Mouse (Mus musculus) hindbrain, embryonic 10.5 days (tissue): ENCODE results near the gene Preb. TPM values are rescaled to one million over a fixed set of nuclear protein-coding genes. Genes with fewer than 3 reads are reported as not detected.

ENCODE experiments used
- DNase-seq: peaks from one replicate; pipeline ENCODE4 v3.0.0-alpha.2; 2017; ENCODE audit warnings: low spot score
- H3K27ac ChIP-seq: fragments of 300-500 bp; sonication (generic); 2 replicates; pipeline ENCODE4 v1.5.1; 2016; ENCODE audit warnings: mild to moderate bottlenecking, moderate library complexity
- H3K27me3 ChIP-seq: fragments of 300-500 bp; sonication (generic); 2 replicates; pipeline ENCODE4 v1.6.1; 2016; ENCODE audit warnings: mild to moderate bottlenecking; ENCODE audit not compliant: poor library complexity, insufficient read depth, severe bottlenecking
- H3K36me3 ChIP-seq: fragments of 300-500 bp; sonication (generic); 2 replicates; pipeline ENCODE4 v1.6.1; 2016; ENCODE audit warnings: mild to moderate bottlenecking, moderate library complexity
- H3K4me1 ChIP-seq: fragments of 300-500 bp; sonication (generic); replicated peaks from 2 replicates; pipeline ENCODE4 v1.6.1; 2016; ENCODE audit warnings: mild to moderate bottlenecking
- H3K4me3 ChIP-seq: fragments of 300-500 bp; sonication (generic); 2 replicates; pipeline ENCODE4 v1.5.1; 2016; ENCODE audit warnings: mild to moderate bottlenecking, moderate library complexity
- H3K9me3 ChIP-seq: fragments of 300-500 bp; sonication (generic); 2 replicates; pipeline ENCODE4 v1.6.1; 2016; ENCODE audit warnings: mild to moderate bottlenecking, moderate library complexity
- WGBS: fragments of 180-500 bp; shearing (Covaris S2); methylation state at CpG from one replicate; pipeline ENCODE4 v1.1.7; 2016; 5-methylcytosine and 5-hydroxymethylcytosine counted together
- polyA plus RNA-seq: library from polyadenylated mRNA; unstranded; fragments of >200 nt; fragmentation: Nextera tagmentation; extraction: Ambion mirVana; gene quantifications from 2 replicates; pipeline ENCODE4 v1.2.1, GENCODE M21; 2016

Preb gene
- polyA plus RNA-seq, 1 experiment from 2014 or later = 147 TPM

GRCm38 (mm10) chr5:30917348-30917747 is 42.8 kb downstream of the Preb start:
- Histone ChIP-seq H3K4me3 (no peak overlapping the region), H3K4me1 (peaks cover 75% of the 10 kb centered on the region), H3K36me3 (peaks cover 36% of the 10 kb centered on the region), H3K9me3 (no peaks in the 10 kb centered on the region), H3K27me3 (peaks cover under 1% of the 10 kb centered on the region; the same call in 1 of the 2 replicates), H3K27ac (peak overlapping the region; percentile 37; the same call in 1 of the 2 replicates)
- 89% methylated on average over 11 of the region's 11 CpGs for WGBS
- DNase-seq = no peak

GRCm38 (mm10) chr5:30916841-30917240 is 43.3 kb downstream of the Preb start:
- WGBS = 95% methylated on average over 9 of the region's 9 CpGs
- Histone ChIP-seq H3K4me3 (no peak overlapping the region), H3K9me3 (no peaks in the 10 kb centered on the region), H3K36me3 (peaks cover 36% of the 10 kb centered on the region), H3K27ac (peak overlapping the region; percentile 37; the same call in 1 of the 2 replicates), H3K27me3 (no peaks in the 10 kb centered on the region; the same call in 1 of the 2 replicates), H3K4me1 (peaks cover 75% of the 10 kb centered on the region)
- no peak for DNase-seq

- H3K4me1 ChIP-seq = peaks cover 68% of the 10 kb centered on the region
- peaks cover 36% of the 10 kb centered on the region for H3K36me3 ChIP-seq
Observed at GRCm38 (mm10) chr5:30915974-30916433, 44.2 kb downstream of the Preb start.

GRCm38 (mm10) chr5:30915456-30915855 is 44.7 kb downstream of the Preb start:
- Histone ChIP-seq H3K27me3 (no peaks in the 10 kb centered on the region; the same call in 1 of the 2 replicates), H3K27ac (peak overlapping the region; percentile 86), H3K4me1 (peaks cover 68% of the 10 kb centered on the region), H3K4me3 (peak overlapping the region; percentile 46), H3K36me3 (peaks cover 34% of the 10 kb centered on the region), H3K9me3 (no peaks in the 10 kb centered on the region)
- DNase-seq = no peak
- 68% methylated on average over 9 of the region's 9 CpGs for WGBS

More at GRCm38 (mm10) chr5:30915974-30916433, 44.2 kb downstream of the Preb start:
- peak; percentile 83 for DNase-seq
- Histone ChIP-seq H3K27me3 (no peaks in the 10 kb centered on the region; the same call in 1 of the 2 replicates), H3K4me3 (peak overlapping the region; percentile 46), H3K9me3 (no peaks in the 10 kb centered on the region), H3K27ac (peak overlapping the region; percentile 86)
- 8% methylated on average over 7 of the region's 7 CpGs for WGBS

- WGBS = 69% methylated on average over 6 of the region's 6 CpGs
- H3K4me3 ChIP-seq = peak overlapping the region; percentile 46
- peaks cover 64% of the 10 kb centered on the region for H3K4me1 ChIP-seq
- no peak for DNase-seq
- H3K9me3 ChIP-seq = no peaks in the 10 kb centered on the region
- H3K27me3 ChIP-seq = no peaks in the 10 kb centered on the region; the same call in 1 of the 2 replicates
- peak overlapping the region; percentile 86 for H3K27ac ChIP-seq
- H3K36me3 ChIP-seq = peaks cover 31% of the 10 kb centered on the region
Observed at GRCm38 (mm10) chr5:30914849-30915248, 45.3 kb downstream of the Preb start.

GRCm38 (mm10) chr5:30914101-30914635 is 46.0 kb downstream of the Preb start:
- Histone ChIP-seq H3K27me3 (no peaks in the 10 kb centered on the region), H3K9me3 (no peaks in the 10 kb centered on the region), H3K4me3 (peak overlapping the region; percentile 46), H3K4me1 (peaks cover 64% of the 10 kb centered on the region), H3K27ac (peak overlapping the region; percentile 86), H3K36me3 (peaks cover 24% of the 10 kb centered on the region)
- DNase-seq = peak; percentile 20
- 60% methylated on average over 7 of the region's 7 CpGs for WGBS

GRCm38 (mm10) chr5:30913060-30913841 is 46.9 kb downstream of the Preb start, which contains the start of gene Emilin1:
TSS of gene Emilin1 (plus strand) at chr5:30913402.
- 16% methylated on average over 13 of the region's 13 CpGs for WGBS

GRCm38 (mm10) chr5:30912156-30912555 is 48.0 kb downstream of the Preb start:
- H3K36me3 ChIP-seq = peaks cover 4% of the 10 kb centered on the region
- peaks cover 7% of the 10 kb centered on the region for H3K27me3 ChIP-seq
- H3K27ac ChIP-seq = peak overlapping the region; percentile 86
- WGBS = 72% methylated on average over 5 of the region's 5 CpGs
- peaks cover 71% of the 10 kb centered on the region for H3K4me1 ChIP-seq
- H3K9me3 ChIP-seq = no peaks in the 10 kb centered on the region
- no peak for DNase-seq
- H3K4me3 ChIP-seq = peak overlapping the region; percentile 18; the same call in 1 of the 2 replicates

More at GRCm38 (mm10) chr5:30913060-30913841, 46.9 kb downstream of the Preb start, which contains the start of gene Emilin1:
- no peaks in the 10 kb centered on the region for H3K9me3 ChIP-seq
- peaks cover 15% of the 10 kb centered on the region for H3K36me3 ChIP-seq
- peaks cover 7% of the 10 kb centered on the region for H3K27me3 ChIP-seq
- DNase-seq = peak; percentile 81
- peak within 1 kb of the TSS; percentile 86 for H3K27ac ChIP-seq
- H3K4me3 ChIP-seq = peak within 1 kb of the TSS; percentile 46
- H3K4me1 ChIP-seq = peaks cover 65% of the 10 kb centered on the region

- Histone ChIP-seq H3K4me1 (peaks cover 70% of the 10 kb centered on the region), H3K9me3 (no peaks in the 10 kb centered on the region), H3K27ac (no peak overlapping the region), H3K4me3 (no peak overlapping the region), H3K36me3 (peaks cover 8% of the 10 kb centered on the region), H3K27me3 (peaks cover 7% of the 10 kb centered on the region)
- DNase-seq = no peak
Observed at GRCm38 (mm10) chr5:30910481-30910880, 49.7 kb downstream of the Preb start.

- Histone ChIP-seq H3K4me1 (peaks cover 69% of the 10 kb centered on the region), H3K4me3 (no peak overlapping the region), H3K27me3 (peaks cover 7% of the 10 kb centered on the region), H3K36me3 (peaks cover 14% of the 10 kb centered on the region), H3K27ac (no peak overlapping the region), H3K9me3 (no peaks in the 10 kb centered on the region)
- 83% methylated on average over 7 of the region's 7 CpGs for WGBS
- DNase-seq = no peak
Observed at GRCm38 (mm10) chr5:30909863-30910262, 50.3 kb downstream of the Preb start.

GRCm38 (mm10) chr5:30909300-30909659 is 50.9 kb downstream of the Preb start:
- no peak overlapping the region for H3K4me3 ChIP-seq

GRCm38 (mm10) chr5:30908426-30909299 is 51.5 kb downstream of the Preb start:
- Histone ChIP-seq H3K9me3 (no peaks in the 10 kb centered on the region), H3K27ac (peak overlapping the region; percentile 93), H3K27me3 (peaks cover 7% of the 10 kb centered on the region), H3K4me1 (peaks cover 57% of the 10 kb centered on the region), H3K36me3 (peaks cover 26% of the 10 kb centered on the region), H3K4me3 (peak overlapping the region; percentile 84)
- DNase-seq = peak; percentile 19
- 49% methylated on average over 13 of the region's 13 CpGs for WGBS

More at GRCm38 (mm10) chr5:30909300-30909659, 50.9 kb downstream of the Preb start:
- H3K4me1 ChIP-seq = peaks cover 63% of the 10 kb centered on the region
- 47% methylated on average over 7 of the region's 7 CpGs for WGBS
- no peak for DNase-seq
- H3K27me3 ChIP-seq = peaks cover 7% of the 10 kb centered on the region
- peaks cover 20% of the 10 kb centered on the region for H3K36me3 ChIP-seq
- peak overlapping the region; percentile 93; the same call in 1 of the 2 replicates for H3K27ac ChIP-seq
- H3K9me3 ChIP-seq = no peaks in the 10 kb centered on the region
